Mouse (Mus musculus): ENCODE results near the gene Top1. TPM values are rescaled to one million over a fixed set of nuclear protein-coding genes. Genes with fewer than 3 reads are reported as not detected.
A peak's percentile ranks its signal among the peaks of the same experiment; 100 is the strongest.

Gene Top1
- polyA plus RNA-seq, 1 experiment from 2014 or later, result 89.8 TPM

GRCm38 (mm10) chr2:160768097-160768695 is 122.5 kb downstream of the Top1 start:
- no peak for ATAC-seq (replicated peaks; ENCODE audit: low FRiP score)
- Histone ChIP-seq H3K4me2 (no peak overlapping the region), H3K9me3 (ENCODE audit: control insufficient read depth, low read length) (no peaks in the 10 kb centered on the region), H3K36me3 (ENCODE audit: control insufficient read depth, insufficient read depth, low read length) (no peaks in the 10 kb centered on the region), H3K27ac (ENCODE audit: low read depth, low read length) (no peak overlapping the region), H3K27me3 (replicated peaks; ENCODE audit: control insufficient read depth, insufficient read depth, low read length) (no peaks in the 10 kb centered on the region), H3K4me3 (ENCODE audit: low read depth, low read length) (no peak overlapping the region), H3K4me1 (replicated peaks; ENCODE audit: control insufficient read depth, insufficient read depth, low read length) (no peaks in the 10 kb centered on the region), H3K9ac (ENCODE audit: low read depth, low read length) (no peak overlapping the region)
- no peak for DNase-seq (ENCODE audit: low spot score)
- WGBS, result 79% methylated on average over 4 of the region's 4 CpGs

GRCm38 (mm10) chr2:160768997-160769396 is 123.3 kb downstream of the Top1 start:
- Histone ChIP-seq H3K9ac (ENCODE audit: low read depth, low read length) (no peak overlapping the region), H3K9me3 (ENCODE audit: control insufficient read depth, low read length) (no peaks in the 10 kb centered on the region), H3K27me3 (replicated peaks; ENCODE audit: control insufficient read depth, insufficient read depth, low read length) (no peaks in the 10 kb centered on the region), H3K4me2 (no peak overlapping the region), H3K36me3 (ENCODE audit: control insufficient read depth, insufficient read depth, low read length) (no peaks in the 10 kb centered on the region), H3K4me3 (ENCODE audit: low read depth, low read length) (no peak overlapping the region), H3K27ac (ENCODE audit: low read depth, low read length) (no peak overlapping the region), H3K4me1 (replicated peaks; ENCODE audit: control insufficient read depth, insufficient read depth, low read length) (no peaks in the 10 kb centered on the region)
- 85% methylated on average over 2 of the region's 2 CpGs for WGBS
- ATAC-seq (replicated peaks; ENCODE audit: low FRiP score), result no peak
- no peak for DNase-seq (ENCODE audit: low spot score)

GRCm38 (mm10) chr2:160770409-160770808 is 124.7 kb downstream of the Top1 start:
- DNase-seq (ENCODE audit: low spot score), result no peak
- no peak for ATAC-seq (replicated peaks; ENCODE audit: low FRiP score)
- no peaks in the 10 kb centered on the region for H3K9me3 ChIP-seq (ENCODE audit: control insufficient read depth, low read length)

GRCm38 (mm10) chr2:160770871-160771270 is 125.2 kb downstream of the Top1 start:
- DNase-seq (ENCODE audit: low spot score), result no peak
- H3K9me3 ChIP-seq (ENCODE audit: control insufficient read depth, low read length), result no peaks in the 10 kb centered on the region
- no peak overlapping the region for H3K4me2 ChIP-seq
- ATAC-seq (replicated peaks; ENCODE audit: low FRiP score), result no peak
- no peaks in the 10 kb centered on the region for H3K36me3 ChIP-seq (ENCODE audit: control insufficient read depth, insufficient read depth, low read length)
- no peak overlapping the region for H3K9ac ChIP-seq (ENCODE audit: low read depth, low read length)
- H3K27me3 ChIP-seq (replicated peaks; ENCODE audit: control insufficient read depth, insufficient read depth, low read length), result no peaks in the 10 kb centered on the region
- H3K4me1 ChIP-seq (replicated peaks; ENCODE audit: control insufficient read depth, insufficient read depth, low read length), result no peaks in the 10 kb centered on the region
- H3K27ac ChIP-seq (ENCODE audit: low read depth, low read length), result no peak overlapping the region
- WGBS, result 80% methylated on average over 1 of the region's 1 CpGs
- no peak overlapping the region for H3K4me3 ChIP-seq (ENCODE audit: low read depth, low read length)

More at GRCm38 (mm10) chr2:160770409-160770808, 124.7 kb downstream of the Top1 start:
- Histone ChIP-seq H3K4me1 (replicated peaks; ENCODE audit: control insufficient read depth, insufficient read depth, low read length) (no peaks in the 10 kb centered on the region), H3K9ac (ENCODE audit: low read depth, low read length) (no peak overlapping the region), H3K4me2 (no peak overlapping the region), H3K4me3 (ENCODE audit: low read depth, low read length) (no peak overlapping the region), H3K27ac (ENCODE audit: low read depth, low read length) (no peak overlapping the region), H3K27me3 (replicated peaks; ENCODE audit: control insufficient read depth, insufficient read depth, low read length) (no peaks in the 10 kb centered on the region), H3K36me3 (ENCODE audit: control insufficient read depth, insufficient read depth, low read length) (no peaks in the 10 kb centered on the region)

- Histone ChIP-seq H3K4me1 (replicated peaks; ENCODE audit: control insufficient read depth, insufficient read depth, low read length) (no peaks in the 10 kb centered on the region), H3K36me3 (ENCODE audit: control insufficient read depth, insufficient read depth, low read length) (no peaks in the 10 kb centered on the region), H3K9ac (ENCODE audit: low read depth, low read length) (no peak overlapping the region), H3K27me3 (replicated peaks; ENCODE audit: control insufficient read depth, insufficient read depth, low read length) (no peaks in the 10 kb centered on the region), H3K9me3 (ENCODE audit: control insufficient read depth, low read length) (no peaks in the 10 kb centered on the region), H3K4me3 (ENCODE audit: low read depth, low read length) (no peak overlapping the region), H3K4me2 (no peak overlapping the region), H3K27ac (ENCODE audit: low read depth, low read length) (no peak overlapping the region)
- 79% methylated on average over 8 of the region's 8 CpGs for WGBS
- ATAC-seq (replicated peaks; ENCODE audit: low FRiP score) (peak; percentile 57; the same call in 1 of the 2 replicates), DNase-seq (ENCODE audit: low spot score) (no peak)
Observed at GRCm38 (mm10) chr2:160771325-160772276, 125.9 kb downstream of the Top1 start.

Small RNA genes lying within 50 kb of the gene (microRNA-seq; reads per million reads assigned to microRNA genes)
- not detected for gene Gm23968 (ENCODE audit: borderline number of aligned reads)

Other genes starting within 250 kb of the Top1 start
- gene Plcg1, start 85.4 kb downstream of the Top1 start, polyA plus RNA-seq (2014; fragmentation: Nextera tagmentation; extraction: Ambion mirVana), result 22.3 and 27.2 TPM in 2 replicates
- gene Zhx3, start 227.1 kb downstream of the Top1 start, polyA plus RNA-seq (2014; fragmentation: Nextera tagmentation; extraction: Ambion mirVana), result 4.9 and 5.5 TPM in 2 replicates
- gene Lpin3, start 234.8 kb downstream of the Top1 start, polyA plus RNA-seq (2014; fragmentation: Nextera tagmentation; extraction: Ambion mirVana), result 1.0 and 1.3 TPM in 2 replicates